Mouse (Mus musculus) liver, embryonic 14.5 days (tissue): ENCODE measurements around the gene Isoc2a. TPM values are rescaled to one million over a fixed set of nuclear protein-coding genes. Genes with fewer than 3 reads are reported as not detected.
A peak's percentile ranks its signal among the peaks of the same experiment; 100 is the strongest.
"Not testable (repeated sequence)": the region's sequence is repeated elsewhere in the genome, so short reads cannot be mapped to it uniquely, and the experiment has no call there.

Source experiments
- ATAC-seq: fragments of 200-750 bp; cut with Nextera tagmentation; 2 replicates; pipeline ENCODE4 v1.8.0; 2017; ENCODE audit warnings: moderate number of reproducible peaks, mild to moderate bottlenecking, moderate library complexity; ENCODE audit not compliant: insufficient read depth
- DNase-seq, 3 experiments: peaks; one replicate each; pipeline ENCODE4 v3.0.0-alpha.2; 2012 to 2013; ENCODE audit warnings: low read depth in 3 of 3, low spot score in 3 of 3
- H3K27ac ChIP-seq: fragments of 300-500 bp; sonication (generic); 2 replicates; pipeline ENCODE4 v1.5.1; 2014; ENCODE audit warnings: moderate library complexity, mild to moderate bottlenecking, control low read depth, inconsistent platforms
- H3K27me3 ChIP-seq: fragments of 300-500 bp; sonication (generic); 2 replicates; pipeline ENCODE4 v1.6.1; 2014; ENCODE audit warnings: mild to moderate bottlenecking, low read length, moderate library complexity; ENCODE audit not compliant: control insufficient read depth, insufficient read depth
- H3K36me3 ChIP-seq: fragments of 300-500 bp; sonication (generic); replicated peaks from 2 replicates; pipeline ENCODE4 v1.6.1; 2014; ENCODE audit warnings: low read depth; ENCODE audit not compliant: control insufficient read depth, insufficient read depth
- H3K4me1 ChIP-seq, 2 experiments: fragments of 200-500 bp in 1 of 2; fragments of 300-500 bp in 1 of 2; sonication (generic) in 1 of 2; replicated peaks; 2 replicates each; pipeline ENCODE4 v1.6.1; 2012 to 2014; ENCODE audit warnings: antibody characterized with exemption in 1 of 2, inconsistent platforms in 1 of 2, low read length in 1 of 2; ENCODE audit not compliant: control insufficient read depth in 2 of 2, insufficient read depth in 2 of 2
- H3K4me2 ChIP-seq: fragments of 300-500 bp; sonication (generic); 2 replicates; pipeline ENCODE4 v1.6.1; 2014; ENCODE audit warnings: low read depth, mild to moderate bottlenecking, control low read depth, moderate library complexity
- H3K4me3 ChIP-seq, 2 experiments: fragments of 200-500 bp in 1 of 2; fragments of 300-500 bp in 1 of 2; sonication (generic) in 1 of 2; 2 replicates each; pipeline ENCODE4 v1.5.1; 2012 to 2014; ENCODE audit warnings: low read depth in 2 of 2, low read length in 2 of 2, mild to moderate bottlenecking in 2 of 2, control low read depth in 1 of 2, inconsistent platforms in 1 of 2, moderate library complexity in 1 of 2; ENCODE audit not compliant: insufficient read depth in 1 of 2
- H3K9ac ChIP-seq: fragments of 300-500 bp; sonication (generic); replicated peaks from 2 replicates; pipeline ENCODE4 v1.6.1; 2014; ENCODE audit warnings: mild to moderate bottlenecking, control low read depth, moderate library complexity
- H3K9me3 ChIP-seq: fragments of 300-500 bp; sonication (generic); 2 replicates; pipeline ENCODE4 v1.6.1; 2016; ENCODE audit warnings: low read length, mixed read lengths; ENCODE audit not compliant: control insufficient read depth
- CTCF ChIP-seq: IDR thresholded peaks from 2 replicates; pipeline ENCODE4 v1.5.1; 2016; ENCODE audit warnings: antibody characterized with exemption, low read depth, control low read depth
- EP300 ChIP-seq: IDR thresholded peaks from 2 replicates; pipeline ENCODE4 v1.6.1; 2016; ENCODE audit warnings: antibody characterized with exemption, low read depth
- WGBS: fragments of 180-500 bp; shearing (Covaris S2); extraction: QIAGEN DNeasy Blood & Tissue Kit; methylation state at CpG from one replicate; pipeline ENCODE4 v1.1.7; 2014; ENCODE audit not compliant: insufficient replicate concordance; 5-methylcytosine and 5-hydroxymethylcytosine counted together
- polyA plus RNA-seq, 2 experiments: library from polyadenylated mRNA; depleted of rRNA in 1 of 2; stranded (reverse) in 1 of 2; unstranded in 1 of 2; fragments of >200 nt; fragmentation: Nextera tagmentation in 1 of 2; extraction: Ambion mirVana in 1 of 2; gene quantifications; 2 replicates each; pipeline versions ENCODE4 v1.2.1 to v1.2.3; 2012 to 2014

Gene Isoc2a
- polyA plus RNA-seq, 2 experiments, result 0.56 to 6.7 TPM

- H3K4me3 ChIP-seq, result no peak within 1 kb of the TSS
- no peak for ATAC-seq
- no peak within 1 kb of the TSS for H3K9ac ChIP-seq
- no peak within 1 kb of the TSS for H3K4me2 ChIP-seq
- H3K27me3 ChIP-seq, result no peaks in the 10 kb centered on the region
- H3K27ac ChIP-seq, result no peak within 1 kb of the TSS
- DNase-seq, result no peak
- peaks cover 4 to 10% of the 10 kb centered on the region in 2 experiments; a peak in 3 of 4 replicates for H3K4me1 ChIP-seq
- H3K9me3 ChIP-seq, result no peaks in the 10 kb centered on the region
- WGBS, result 48% methylated on average over 6 of the region's 6 CpGs
- no peaks in the 10 kb centered on the region for H3K36me3 ChIP-seq
- TF ChIP-seq EP300 (no peak), CTCF (0 out of 2 replicates have a peak, but pooled peaks have one; percentile 9)
Measured at GRCm38 (mm10) chr7:4870133-4870532, 6.8 kb upstream of the Isoc2a start, which contains the start of gene Isoc2b. TSS of gene Isoc2b (minus strand) at chr7:4870258.

GRCm38 (mm10) chr7:4877226-4877625 is 273 bp downstream of the Isoc2a start:
- TF ChIP-seq EP300 (no peak), CTCF (no peak)
- Histone ChIP-seq H3K27ac (peak overlapping the region; percentile 44; the same call in 1 of the 2 replicates), H3K36me3 (no peaks in the 10 kb centered on the region), H3K4me2 (peak overlapping the region; percentile 95), H3K4me3 (peak overlapping the region; percentile 65 to 78), H3K4me1 (peaks cover 21 to 28% of the 10 kb centered on the region in 2 experiments), H3K9me3 (no peaks in the 10 kb centered on the region), H3K27me3 (no peaks in the 10 kb centered on the region), H3K9ac (peak overlapping the region; percentile 66)
- ATAC-seq (peak; percentile 24), DNase-seq (no peak)
- 15% methylated on average over 11 of the region's 11 CpGs for WGBS

GRCm38 (mm10) chr7:4878186-4878585 is 1.2 kb downstream of the Isoc2a start:
- TF ChIP-seq CTCF (peak; percentile 70), EP300 (no peak)
- Histone ChIP-seq H3K36me3 (no peaks in the 10 kb centered on the region), H3K9ac (peak overlapping the region; percentile 5; the same call in 1 of the 2 replicates), H3K4me1 (peaks cover 21 to 28% of the 10 kb centered on the region in 2 experiments), H3K4me3 (peak overlapping the region; percentile 65 to 78; a peak in 2 of 4 replicates), H3K4me2 (peak overlapping the region; percentile 95), H3K9me3 (no peaks in the 10 kb centered on the region), H3K27ac (no peak overlapping the region; the same call in 1 of the 2 replicates), H3K27me3 (no peaks in the 10 kb centered on the region)
- ATAC-seq, result no peak
- DNase-seq, result no peak

GRCm38 (mm10) chr7:4879036-4879435 is 2.1 kb downstream of the Isoc2a start:
- not testable (repeated sequence) for H3K9me3 ChIP-seq, H3K27ac ChIP-seq, ATAC-seq, DNase-seq, H3K4me2 ChIP-seq, H3K36me3 ChIP-seq, H3K9ac ChIP-seq, H3K27me3 ChIP-seq, H3K4me3 ChIP-seq
- peaks cover 21 to 28% of the 10 kb centered on the region in 2 experiments for H3K4me1 ChIP-seq
- WGBS, result 70% methylated on average over 1 of the region's 1 CpGs

GRCm38 (mm10) chr7:4886680-4887079 is 9.7 kb downstream of the Isoc2a start:
- H3K27ac ChIP-seq, result no peak overlapping the region
- DNase-seq (no peak), ATAC-seq (no peak)
- H3K9ac ChIP-seq, result no peak overlapping the region
- no peaks in the 10 kb centered on the region for H3K27me3 ChIP-seq
- no peak overlapping the region for H3K4me2 ChIP-seq
- no peak overlapping the region for H3K4me3 ChIP-seq
- 65% methylated on average over 4 of the region's 4 CpGs for WGBS
- no peaks in the 10 kb centered on the region for H3K9me3 ChIP-seq
- TF ChIP-seq CTCF (no peak), EP300 (no peak)
- H3K4me1 ChIP-seq, result no peaks in the 10 kb centered on the region
- no peaks in the 10 kb centered on the region for H3K36me3 ChIP-seq
